Mouse (Mus musculus): ENCODE measurements around the gene Lrrn2. TPM values are rescaled to one million over a fixed set of nuclear protein-coding genes. Genes with fewer than 3 reads are reported as not detected.
"Not testable (repeated sequence)": the region's sequence is repeated elsewhere in the genome, so short reads cannot be mapped to it uniquely, and the experiment has no call there.

Gene Lrrn2
- polyA plus RNA-seq, 1 experiment from 2014 or later: 6.3 TPM

DNA sequence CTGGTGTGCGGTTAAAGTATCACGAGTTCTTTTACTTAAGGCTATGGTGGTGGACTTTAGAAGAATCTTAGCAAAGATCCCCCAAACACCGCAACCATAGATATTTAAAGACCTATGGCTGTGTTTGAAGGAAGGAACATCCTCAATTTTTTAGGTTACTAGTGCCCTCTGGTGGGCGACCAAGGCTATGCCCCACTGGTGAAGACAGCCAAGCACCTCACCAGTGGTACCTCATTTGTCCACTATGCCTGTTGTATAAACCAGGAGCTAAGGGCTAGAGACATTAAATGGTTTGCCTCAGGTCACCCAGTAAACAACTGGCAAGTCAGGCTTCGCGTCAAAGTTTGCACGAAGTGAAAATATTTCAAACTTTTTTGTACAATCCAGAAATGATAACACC lies 102.7 kb downstream of the Lrrn2 start:
- H3K4me1 ChIP-seq: no peaks in the 10 kb centered on the region; the same call in 1 of the 2 replicates
- no peak overlapping the region for H3K4me2 ChIP-seq
- no peaks in the 10 kb centered on the region for H3K27me3 ChIP-seq
- peaks cover 60% of the 10 kb centered on the region for H3K36me3 ChIP-seq
- H3K9ac ChIP-seq: no peak overlapping the region
- H3K9me3 ChIP-seq: no peaks in the 10 kb centered on the region
- no peak overlapping the region for H3K27ac ChIP-seq
- H3K4me3 ChIP-seq: no peak overlapping the region
- no peak for ATAC-seq (ENCODE audit: insufficient number of reproducible peaks, low FRiP score, low TSS enrichment, low read depth)
- 60% methylated on average over 7 of the region's 7 CpGs for WGBS

DNA sequence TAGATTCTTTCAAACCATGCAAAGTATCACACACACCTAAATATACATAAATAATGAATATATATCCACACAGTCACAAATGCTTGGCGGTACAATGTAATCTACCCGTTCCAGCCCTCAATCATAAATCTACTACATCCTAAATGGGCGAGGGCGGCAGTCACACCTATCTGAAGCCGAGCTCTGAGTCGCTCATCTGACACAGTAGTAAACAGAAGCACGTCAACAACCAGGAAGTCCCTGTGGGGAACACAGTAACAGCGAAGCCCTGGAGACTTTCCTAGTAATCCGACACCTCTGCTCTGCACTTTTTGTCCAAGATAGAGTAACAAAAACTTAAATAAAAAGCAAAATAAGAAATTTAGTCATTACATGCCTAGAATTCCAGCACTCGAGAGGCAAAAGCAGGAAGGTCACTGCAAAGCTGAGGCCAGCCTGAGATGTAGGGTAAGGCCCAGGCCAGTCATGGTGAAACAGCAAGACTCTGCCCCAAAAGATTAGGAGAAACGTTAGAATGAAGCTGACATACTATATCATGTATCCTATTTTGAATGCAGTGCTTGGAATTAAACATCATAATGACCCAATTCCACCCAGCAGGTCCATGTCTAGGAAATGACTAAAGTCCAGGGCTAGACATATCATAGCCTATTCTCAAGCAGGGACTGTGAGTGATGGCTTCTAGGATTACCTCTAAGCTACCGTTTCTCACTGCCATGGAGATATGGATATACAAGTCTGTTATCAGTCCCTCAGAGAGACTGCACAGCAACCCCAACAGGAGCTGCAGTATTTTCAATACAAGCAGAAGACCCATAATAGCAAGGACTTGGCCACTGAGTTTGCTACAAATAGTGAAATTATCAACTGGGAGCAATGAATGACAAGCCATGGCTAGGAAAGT lies 108.7 kb downstream of the Lrrn2 start:
- not testable (repeated sequence) for H3K9ac ChIP-seq; H3K4me3 ChIP-seq; H3K9me3 ChIP-seq; H3K27me3 ChIP-seq; H3K4me1 ChIP-seq; H3K27ac ChIP-seq; H3K4me2 ChIP-seq; ATAC-seq (ENCODE audit: insufficient number of reproducible peaks, low FRiP score, low TSS enrichment, low read depth)
- WGBS: 62% methylated on average over 12 of the region's 12 CpGs
- peaks cover 72% of the 10 kb centered on the region for H3K36me3 ChIP-seq

Small RNAs within 50 kb of the gene (microRNA-seq; reads per million reads assigned to microRNA genes)
- gene Gm44300: not detected

Other genes with a start within 250 kb of the Lrrn2 start
- 0.68 and 0.96 TPM in 2 replicates for gene Nfasc, start 138.5 kb upstream of the Lrrn2 start, polyA plus RNA-seq (2015; fragmentation: Nextera tagmentation; extraction: Ambion mirVana)
- 32.2 and 35.9 TPM in 2 replicates for gene Mdm4, start 150.3 kb downstream of the Lrrn2 start, polyA plus RNA-seq (2015; fragmentation: Nextera tagmentation; extraction: Ambion mirVana)
- gene Pik3c2b, start 165.4 kb downstream of the Lrrn2 start, polyA plus RNA-seq (2015; fragmentation: Nextera tagmentation; extraction: Ambion mirVana): 6.8 and 7.5 TPM in 2 replicates